Mouse (Mus musculus): ENCODE data around the gene Tmem266.

DNA sequence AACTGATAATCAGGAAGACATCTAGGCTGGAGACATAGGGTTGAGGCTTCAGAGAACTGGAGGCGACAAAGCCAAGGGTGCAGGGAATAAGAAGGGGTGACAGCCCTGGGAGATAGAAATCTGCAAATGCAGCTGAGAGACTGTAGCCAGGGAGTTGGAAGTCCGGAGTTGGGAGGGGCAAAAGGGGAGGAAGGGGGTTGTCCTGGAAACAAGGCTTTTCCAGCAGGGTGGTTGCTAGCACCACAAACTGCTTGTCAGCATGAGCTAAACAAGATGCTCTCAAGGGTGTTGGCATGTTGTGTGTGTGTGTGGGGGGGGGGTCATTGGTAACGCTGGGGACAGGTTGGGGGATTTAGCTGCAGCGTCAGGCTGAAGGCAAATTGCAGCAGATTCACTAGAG lies 82.1 kb downstream of the Tmem266 start:
- TF ChIP-seq CTCF (IDR thresholded peaks at IDR 0.05; ENCODE audit: control insufficient read depth, insufficient read depth, insufficient read length) (no peak), MYOD1 (IDR thresholded peaks at IDR 0.05; ENCODE audit: control insufficient read depth, insufficient read length, low read depth) (no peak), USF1 (IDR thresholded peaks at IDR 0.05; ENCODE audit: low read depth) (no peak), MAX (IDR thresholded peaks at IDR 0.05) (no peak), CEBPB (IDR thresholded peaks at IDR 0.05; ENCODE audit: low read depth) (no peak), MYOG (IDR thresholded peaks at IDR 0.05; ENCODE audit: control insufficient read depth, extremely low read depth, insufficient read length) (no peak)

Data from C2C12 (cell line).